In genomic region chr11:100320701-100321410, GRCm38 (mm10) we compare ENCODE assay signal across 8 mouse cellular contexts. TPM values are rescaled to one million over a fixed set of nuclear protein-coding genes. Genes with fewer than 3 reads are reported as not detected.
A peak's percentile ranks its signal among the peaks of the same experiment; 100 is the strongest.
DNase-seq lines count a peak whose midpoint lies in the region; ATAC-seq lines count a peak whose summit lies in the region.
"Not testable (repeated sequence)": the region's sequence is repeated elsewhere in the genome, so short reads cannot be mapped to it uniquely, and the experiment has no call there.

No protein-coding gene starts in this region.

- H3K4me2 ChIP-seq in forebrain, embryonic 15.5 days (replicated peaks): peak overlapping the region; percentile 78
- peak overlapping the region; percentile 72 for H3K4me2 ChIP-seq in hindbrain, embryonic 11.5 days (replicated peaks; ENCODE audit: low read depth, low read length)
- peak overlapping the region; percentile 85 for H3K4me2 ChIP-seq in kidney, embryonic 16.5 days (replicated peaks; ENCODE audit: low read depth, low read length)
- H3K4me2 ChIP-seq in liver, embryonic 15.5 days: peak overlapping the region; percentile 79
- H3K4me2 ChIP-seq in midbrain, embryonic 15.5 days: peak overlapping the region; percentile 58
- H3K4me2 ChIP-seq in stomach, embryonic 15.5 days: peak overlapping the region; percentile 76

- H3K27ac ChIP-seq in forebrain, embryonic 15.5 days (replicated peaks): peak overlapping the region; percentile 99
- H3K27ac ChIP-seq in hindbrain, embryonic 11.5 days (ENCODE audit: low read depth, low read length): peak overlapping the region; percentile 27; the same call in 1 of the 2 replicates
- H3K27ac ChIP-seq in kidney, embryonic 16.5 days (ENCODE audit: low read length): peak overlapping the region; percentile 99
- peak overlapping the region; percentile 98 for H3K27ac ChIP-seq in liver, embryonic 15.5 days (replicated peaks)
- peak overlapping the region; percentile 97 for H3K27ac ChIP-seq in midbrain, embryonic 15.5 days
- H3K27ac ChIP-seq in stomach, embryonic 15.5 days: peak overlapping the region; percentile 99

- H3K9ac ChIP-seq in forebrain, embryonic 15.5 days (replicated peaks): peak overlapping the region; percentile 97
- peak overlapping the region; percentile 95 for H3K9ac ChIP-seq in hindbrain, embryonic 11.5 days (ENCODE audit: low read depth, low read length)
- peak overlapping the region; percentile 99 for H3K9ac ChIP-seq in kidney, embryonic 16.5 days (replicated peaks; ENCODE audit: low read length)
- peak overlapping the region; percentile 97 for H3K9ac ChIP-seq in liver, embryonic 15.5 days
- H3K9ac ChIP-seq in midbrain, embryonic 15.5 days: peak overlapping the region; percentile 91
- H3K9ac ChIP-seq in stomach, embryonic 15.5 days: peak overlapping the region; percentile 32; the same call in 1 of the 2 replicates

- peak; percentile 34 for DNase-seq in CD4-positive helper T cell, adult 2 months (ENCODE audit: low read depth, low spot score)
- DNase-seq in cerebellum, adult 9-10 months: peak; percentile 59
- DNase-seq in hindbrain, embryonic 11.5 days (ENCODE audit: low spot score): not testable (repeated sequence)

- H3K36me3 ChIP-seq in forebrain, embryonic 15.5 days: peaks cover 18% of the 10 kb centered on the region
- H3K36me3 ChIP-seq in hindbrain, embryonic 11.5 days (ENCODE audit: control insufficient read depth, insufficient read depth, low read length): not testable (repeated sequence)
- H3K36me3 ChIP-seq in kidney, embryonic 16.5 days (ENCODE audit: insufficient read depth, low read length): peaks cover 18% of the 10 kb centered on the region
- peaks cover 27% of the 10 kb centered on the region for H3K36me3 ChIP-seq in liver, embryonic 15.5 days (replicated peaks)
- H3K36me3 ChIP-seq in midbrain, embryonic 15.5 days (replicated peaks): peaks cover 11% of the 10 kb centered on the region; the same call in 1 of the 2 replicates
- H3K36me3 ChIP-seq in stomach, embryonic 15.5 days: peaks cover 15% of the 10 kb centered on the region

- peak; percentile 1; the same call in 1 of the 2 replicates for ATAC-seq in forebrain, embryonic 15.5 days (replicated peaks)
- ATAC-seq in hindbrain, embryonic 11.5 days (ENCODE audit: low FRiP score); kidney, embryonic 16.5 days (ENCODE audit: low FRiP score, low TSS enrichment); liver, embryonic 15.5 days (ENCODE audit: insufficient read depth); stomach, embryonic 15.5 days (ENCODE audit: insufficient read depth, low FRiP score, low read depth): not testable (repeated sequence)
- peak; percentile 6; the same call in 1 of the 2 replicates for ATAC-seq in midbrain, embryonic 15.5 days (replicated peaks)

- not testable (repeated sequence) for H3K27me3 ChIP-seq in forebrain, embryonic 15.5 days; hindbrain, embryonic 11.5 days (ENCODE audit: control insufficient read depth, insufficient read depth, low read length); kidney, embryonic 16.5 days (ENCODE audit: insufficient read depth, low read length); liver, embryonic 15.5 days; midbrain, embryonic 15.5 days (replicated peaks); stomach, embryonic 15.5 days (replicated peaks)

- H3K4me1 ChIP-seq in forebrain, embryonic 15.5 days: peaks cover 17% of the 10 kb centered on the region
- H3K4me1 ChIP-seq in hindbrain, embryonic 11.5 days (replicated peaks; ENCODE audit: control insufficient read depth, insufficient read depth, low read length); stomach, embryonic 15.5 days: not testable (repeated sequence)
- H3K4me1 ChIP-seq in kidney, embryonic 16.5 days (ENCODE audit: insufficient read depth, low read length): peaks cover 10% of the 10 kb centered on the region; the same call in 1 of the 2 replicates
- H3K4me1 ChIP-seq in liver, embryonic 15.5 days (replicated peaks): peaks cover 47% of the 10 kb centered on the region
- H3K4me1 ChIP-seq in midbrain, embryonic 15.5 days: peaks cover 15% of the 10 kb centered on the region

- H3K9me3 ChIP-seq in forebrain, embryonic 15.5 days; hindbrain, embryonic 11.5 days (ENCODE audit: control insufficient read depth, low read length); kidney, embryonic 16.5 days (ENCODE audit: low read length); liver, embryonic 15.5 days (replicated peaks); midbrain, embryonic 15.5 days; stomach, embryonic 15.5 days: not testable (repeated sequence)

- 20% methylated on average over 11 of the region's 11 CpGs for WGBS in forebrain, embryonic 15.5 days
- 21% methylated on average over 11 of the region's 11 CpGs for WGBS in hindbrain, embryonic 11.5 days
- WGBS in kidney, embryonic 16.5 days: 16% methylated on average over 11 of the region's 11 CpGs
- 10% methylated on average over 11 of the region's 11 CpGs for WGBS in liver, embryonic 15.5 days (ENCODE audit: insufficient replicate concordance)
- 20% methylated on average over 11 of the region's 11 CpGs for WGBS in midbrain, embryonic 15.5 days
- 16% methylated on average over 11 of the region's 11 CpGs for WGBS in stomach, embryonic 15.5 days

- H3K4me3 ChIP-seq in forebrain, embryonic 15.5 days: peak overlapping the region; percentile 89
- H3K4me3 ChIP-seq in hindbrain, embryonic 11.5 days (ENCODE audit: low read depth, low read length): peak overlapping the region; percentile 88
- H3K4me3 ChIP-seq in kidney, embryonic 16.5 days (ENCODE audit: low read length): peak overlapping the region; percentile 84
- H3K4me3 ChIP-seq in liver, embryonic 15.5 days (replicated peaks): peak overlapping the region; percentile 87
- peak overlapping the region; percentile 80 for H3K4me3 ChIP-seq in midbrain, embryonic 15.5 days
- peak overlapping the region; percentile 81 for H3K4me3 ChIP-seq in stomach, embryonic 15.5 days (replicated peaks)

RNA-seq across cellular contexts. Expression of gene Eif1, which starts 1.2 kb away (rescaled TPM):
- polyA plus RNA-seq in forebrain, embryonic 15.5 days (2015; fragmentation: Nextera tagmentation; extraction: Ambion mirVana): 1,252 and 1,271 TPM in 2 replicates
- 1,709 and 1,853 TPM in 2 replicates for polyA plus RNA-seq in hindbrain, embryonic 11.5 days (2014; fragmentation: Nextera tagmentation; extraction: Ambion mirVana)
- polyA plus RNA-seq in kidney, embryonic 16.5 days (2015; fragmentation: Nextera tagmentation; extraction: Ambion mirVana): 1,403 and 1,568 TPM in 2 replicates
- polyA plus RNA-seq in liver, embryonic 15.5 days (2015; fragmentation: Nextera tagmentation; extraction: Ambion mirVana): 1,286 and 1,576 TPM in 2 replicates
- 1,086 and 1,110 TPM in 2 replicates for polyA plus RNA-seq in midbrain, embryonic 15.5 days (2015; fragmentation: Nextera tagmentation; extraction: Ambion mirVana)
- 1,590 and 1,651 TPM in 2 replicates for polyA plus RNA-seq in stomach, embryonic 15.5 days (2015; fragmentation: Nextera tagmentation; extraction: Ambion mirVana)

RNA-seq across cellular contexts. Expression of gene Gast, which starts 13.4 kb away (rescaled TPM):
- polyA plus RNA-seq in forebrain, embryonic 15.5 days (2015; fragmentation: Nextera tagmentation; extraction: Ambion mirVana): 0.57 and 0.78 TPM in 2 replicates
- polyA plus RNA-seq in hindbrain, embryonic 11.5 days (2014; fragmentation: Nextera tagmentation; extraction: Ambion mirVana): 1.1 TPM in 1 of 2 replicates, not detected in the other
- not detected in 2 replicates for polyA plus RNA-seq in kidney, embryonic 16.5 days (2015; fragmentation: Nextera tagmentation; extraction: Ambion mirVana)
- not detected in 2 replicates for polyA plus RNA-seq in liver, embryonic 15.5 days (2015; fragmentation: Nextera tagmentation; extraction: Ambion mirVana)
- 2.0 and 2.3 TPM in 2 replicates for polyA plus RNA-seq in midbrain, embryonic 15.5 days (2015; fragmentation: Nextera tagmentation; extraction: Ambion mirVana)
- polyA plus RNA-seq in stomach, embryonic 15.5 days (2015; fragmentation: Nextera tagmentation; extraction: Ambion mirVana): 15.1 and 16.3 TPM in 2 replicates

RNA-seq across cellular contexts. Expression of gene Hap1, which starts 35.1 kb away (rescaled TPM):
- polyA plus RNA-seq in forebrain, embryonic 15.5 days (2015; fragmentation: Nextera tagmentation; extraction: Ambion mirVana): 94.7 and 128 TPM in 2 replicates
- 12.0 and 12.8 TPM in 2 replicates for polyA plus RNA-seq in hindbrain, embryonic 11.5 days (2014; fragmentation: Nextera tagmentation; extraction: Ambion mirVana)
- polyA plus RNA-seq in kidney, embryonic 16.5 days (2015; fragmentation: Nextera tagmentation; extraction: Ambion mirVana): 15.5 and 18.6 TPM in 2 replicates
- polyA plus RNA-seq in liver, embryonic 15.5 days (2015; fragmentation: Nextera tagmentation; extraction: Ambion mirVana): 0.33 and 0.45 TPM in 2 replicates
- 315 and 316 TPM in 2 replicates for polyA plus RNA-seq in midbrain, embryonic 15.5 days (2015; fragmentation: Nextera tagmentation; extraction: Ambion mirVana)
- polyA plus RNA-seq in stomach, embryonic 15.5 days (2015; fragmentation: Nextera tagmentation; extraction: Ambion mirVana): 15.5 and 16.7 TPM in 2 replicates

RNA-seq across cellular contexts. Expression of gene Krt42, which starts 51.2 kb away (rescaled TPM):
- not detected in 2 replicates for polyA plus RNA-seq in forebrain, embryonic 15.5 days (2015; fragmentation: Nextera tagmentation; extraction: Ambion mirVana)
- polyA plus RNA-seq in hindbrain, embryonic 11.5 days (2014; fragmentation: Nextera tagmentation; extraction: Ambion mirVana): not detected in 2 replicates
- polyA plus RNA-seq in kidney, embryonic 16.5 days (2015; fragmentation: Nextera tagmentation; extraction: Ambion mirVana): not detected in 2 replicates
- not detected in 2 replicates for polyA plus RNA-seq in liver, embryonic 15.5 days (2015; fragmentation: Nextera tagmentation; extraction: Ambion mirVana)
- polyA plus RNA-seq in midbrain, embryonic 15.5 days (2015; fragmentation: Nextera tagmentation; extraction: Ambion mirVana): not detected in 2 replicates
- not detected in 2 replicates for polyA plus RNA-seq in stomach, embryonic 15.5 days (2015; fragmentation: Nextera tagmentation; extraction: Ambion mirVana)

Comparison
In these comparisons a context has a peak if more than half of its experiments do, and no peak if none do; other contexts are left out.
1. H3K27ac ChIP-seq: peak in every context shown above with its lines; median percentile 99 in forebrain, embryonic 15.5 days; 99 in kidney, embryonic 16.5 days; 99 in stomach, embryonic 15.5 days; 98 in liver, embryonic 15.5 days; 97 in midbrain, embryonic 15.5 days; 27 in hindbrain, embryonic 11.5 days.
2. H3K9ac ChIP-seq: peak in every context shown above with its lines; median percentile 99 in kidney, embryonic 16.5 days; 97 in forebrain, embryonic 15.5 days; 97 in liver, embryonic 15.5 days; 95 in hindbrain, embryonic 11.5 days; 91 in midbrain, embryonic 15.5 days; 32 in stomach, embryonic 15.5 days.